Mouse (Mus musculus) stomach, embryonic 14.5 days (tissue): ENCODE data around the gene Irs1. TPM values are rescaled to one million over a fixed set of nuclear protein-coding genes. Genes with fewer than 3 reads are reported as not detected.

Source experiments
- ATAC-seq: fragments of 200-750 bp; cut with Nextera tagmentation; 2 replicates; pipeline ENCODE4 v1.8.0; 2017; ENCODE audit warnings: low read depth, moderate TSS enrichment; ENCODE audit not compliant: insufficient number of reproducible peaks, insufficient read depth, low FRiP score
- H3K27ac ChIP-seq: fragments of 300-500 bp; sonication (generic); 2 replicates; pipeline ENCODE4 v1.5.1; 2014; ENCODE audit warnings: mild to moderate bottlenecking, low read length, moderate library complexity, mixed read lengths
- H3K27me3 ChIP-seq: fragments of 300-500 bp; sonication (generic); 2 replicates; pipeline ENCODE4 v1.6.1; 2014; ENCODE audit warnings: low read length, control low read depth, mixed read lengths; ENCODE audit not compliant: control insufficient read depth, insufficient read depth
- H3K36me3 ChIP-seq: fragments of 300-500 bp; sonication (generic); 2 replicates; pipeline ENCODE4 v1.6.1; 2014; ENCODE audit warnings: mild to moderate bottlenecking, control low read depth, low read length, moderate library complexity, mixed read lengths; ENCODE audit not compliant: control insufficient read depth, insufficient read depth
- H3K4me1 ChIP-seq: fragments of 300-500 bp; sonication (generic); 2 replicates; pipeline ENCODE4 v1.6.1; 2014; ENCODE audit warnings: low read length, control low read depth, mixed read lengths; ENCODE audit not compliant: control insufficient read depth, insufficient read depth
- H3K4me2 ChIP-seq: fragments of 300-500 bp; sonication (generic); replicated peaks from 2 replicates; pipeline ENCODE4 v1.6.1; 2014; ENCODE audit warnings: low read depth, low read length, control low read depth
- H3K4me3 ChIP-seq: fragments of 300-500 bp; sonication (generic); 2 replicates; pipeline ENCODE4 v1.5.1; 2014; ENCODE audit warnings: low read depth, low read length, control low read depth
- H3K9ac ChIP-seq: fragments of 300-500 bp; sonication (generic); replicated peaks from 2 replicates; pipeline ENCODE4 v1.6.1; 2014; ENCODE audit warnings: low read depth, mild to moderate bottlenecking, control low read depth, low read length, moderate library complexity, mixed read lengths
- H3K9me3 ChIP-seq: fragments of 300-500 bp; sonication (generic); 2 replicates; pipeline ENCODE4 v1.6.1; 2016; ENCODE audit warnings: low read depth, low read length, control low read depth; ENCODE audit not compliant: control insufficient read depth
- WGBS: fragments of 180-500 bp; shearing (Covaris S2); extraction: QIAGEN DNeasy Blood & Tissue Kit; methylation state at CpG from one replicate; pipeline ENCODE4 v1.1.7; 2014; 5-methylcytosine and 5-hydroxymethylcytosine counted together
- polyA plus RNA-seq: library from polyadenylated mRNA; unstranded; fragments of >200 nt; fragmentation: Nextera tagmentation; extraction: Ambion mirVana; gene quantifications from 2 replicates; pipeline ENCODE4 v1.2.1, GENCODE M21; 2014

The Irs1 gene
- polyA plus RNA-seq, 1 experiment from 2014 or later = 6.7 TPM

GRCm38 (mm10) chr1:82191579-82191978 is 99.6 kb downstream of the Irs1 start:
- H3K4me1 ChIP-seq = no peaks in the 10 kb centered on the region
- no peak for ATAC-seq
- H3K4me3 ChIP-seq = no peak overlapping the region
- no peak overlapping the region for H3K27ac ChIP-seq
- no peaks in the 10 kb centered on the region for H3K27me3 ChIP-seq
- 43% methylated on average over 3 of the region's 3 CpGs for WGBS
- no peak overlapping the region for H3K9ac ChIP-seq
- no peak overlapping the region for H3K4me2 ChIP-seq
- no peaks in the 10 kb centered on the region for H3K36me3 ChIP-seq
- H3K9me3 ChIP-seq = no peaks in the 10 kb centered on the region

DNA sequence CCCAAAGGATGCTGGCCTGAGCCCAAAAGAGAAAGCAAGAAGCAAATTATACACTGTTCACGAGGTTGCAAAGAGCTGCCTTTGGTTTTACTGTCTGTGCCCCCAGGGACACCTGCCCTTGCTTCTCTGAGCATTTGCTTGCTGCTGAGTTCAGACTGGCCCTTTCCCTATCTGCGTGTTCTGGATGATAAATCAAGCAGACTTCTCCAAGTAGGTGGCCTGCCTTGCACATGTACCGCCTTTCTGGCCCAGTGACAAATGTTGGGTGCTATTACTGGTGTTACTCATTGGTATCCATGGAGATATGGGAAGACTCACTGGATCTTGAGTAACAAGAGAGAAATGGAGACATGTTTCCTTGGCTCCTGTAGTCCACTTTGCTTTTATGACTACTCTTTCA is 101.7 kb downstream of the Irs1 start:
- no peaks in the 10 kb centered on the region for H3K4me1 ChIP-seq
- no peak overlapping the region for H3K27ac ChIP-seq
- 36% methylated on average over 3 of the region's 3 CpGs for WGBS
- no peak for ATAC-seq
- no peak overlapping the region for H3K4me2 ChIP-seq
- no peaks in the 10 kb centered on the region for H3K36me3 ChIP-seq
- H3K9ac ChIP-seq = no peak overlapping the region
- no peaks in the 10 kb centered on the region for H3K27me3 ChIP-seq
- no peak overlapping the region for H3K4me3 ChIP-seq
- no peaks in the 10 kb centered on the region for H3K9me3 ChIP-seq

- no peak for ATAC-seq
These were observed 102.5 kb downstream of the Irs1 start for GRCm38 (mm10) chr1:82188549-82189231.

GRCm38 (mm10) chr1:82183913-82184442 is 107.2 kb downstream of the Irs1 start:
- Histone ChIP-seq H3K4me3 (no peak overlapping the region), H3K27ac (no peak overlapping the region), H3K36me3 (no peaks in the 10 kb centered on the region), H3K9me3 (no peaks in the 10 kb centered on the region), H3K27me3 (no peaks in the 10 kb centered on the region), H3K4me2 (no peak overlapping the region), H3K4me1 (no peaks in the 10 kb centered on the region), H3K9ac (no peak overlapping the region)
- WGBS = 72% methylated on average over 8 of the region's 8 CpGs
- no peak for ATAC-seq

More at GRCm38 (mm10) chr1:82188549-82189231, 102.5 kb downstream of the Irs1 start:
- H3K4me2 ChIP-seq = no peak overlapping the region
- H3K27me3 ChIP-seq = no peaks in the 10 kb centered on the region
- no peak overlapping the region for H3K27ac ChIP-seq
- no peak overlapping the region for H3K4me3 ChIP-seq
- H3K9ac ChIP-seq = no peak overlapping the region
- H3K36me3 ChIP-seq = no peaks in the 10 kb centered on the region
- H3K9me3 ChIP-seq = no peaks in the 10 kb centered on the region
- 65% methylated on average over 10 of the region's 10 CpGs for WGBS
- no peaks in the 10 kb centered on the region for H3K4me1 ChIP-seq

Other genes starting within 250 kb of the Irs1 start
- 20.3 and 22.5 TPM in 2 replicates for gene Gm9747, start 58.3 kb downstream of the Irs1 start, polyA plus RNA-seq
- gene Rhbdd1, start 25.0 kb upstream of the Irs1 start, polyA plus RNA-seq = 6.2 and 6.6 TPM in 2 replicates